Mouse (Mus musculus) ES-E14 (cell line): ENCODE measurements at regions not wholly inside any gene's neighbourhood (a gene's known extent, or its start where the extent isn't known, plus 50 kb on each side); places are given as distances from the start of the nearest gene placed in this dataset.

Experiments
- CHD2 ChIP-seq: IDR thresholded peaks from 2 replicates; pipeline ENCODE4 v1.6.1; 2014; ENCODE audit warnings: mild to moderate bottlenecking, low read depth, low read length, inconsistent platforms
- HCFC1 ChIP-seq: IDR thresholded peaks from 2 replicates; pipeline ENCODE4 v1.6.1; 2012; ENCODE audit warnings: low read length, inconsistent platforms, borderline replicate concordance; ENCODE audit not compliant: insufficient read depth
- MAFK ChIP-seq: IDR thresholded peaks from 2 replicates; pipeline ENCODE4 v1.6.1; 2014; ENCODE audit warnings: mild to moderate bottlenecking, low read depth, low read length, inconsistent platforms; ENCODE audit not compliant: insufficient read depth
- ZC3H11A ChIP-seq: IDR thresholded peaks from 2 replicates; pipeline ENCODE4 v1.6.1; 2012; ENCODE audit warnings: low read depth, mild to moderate bottlenecking, inconsistent platforms, low read length, borderline replicate concordance
- ZNF384 ChIP-seq: IDR thresholded peaks from 2 replicates; pipeline ENCODE4 v1.6.1; 2012; ENCODE audit warnings: low read depth, low read length, inconsistent platforms

- TF ChIP-seq ZC3H11A (no peak), HCFC1 (no peak), ZNF384 (no peak), MAFK (no peak), CHD2 (no peak)
These were observed 162.8 kb downstream of the Hibadh start for GRCm38 (mm10) chr6:52477380-52477779.
